Mouse (Mus musculus): ENCODE data around the gene Rims4. TPM values are rescaled to one million over a fixed set of nuclear protein-coding genes. Genes with fewer than 3 reads are reported as not detected.

The Rims4 gene
- total and polyA plus RNA-seq, 3 experiments, result 0.05 TPM; not detected in 2

GRCm38 (mm10) chr2:163904323-163904722 lies 14.2 kb downstream of the Rims4 start:
- Histone ChIP-seq H3K36me3 (replicated peaks) (no peaks in the 10 kb centered on the region), H3K9me3 (replicated peaks) (no peaks in the 10 kb centered on the region), H3K4me1 (ENCODE audit: insufficient read depth, low read depth, low read length) (no peaks in the 10 kb centered on the region), H3K27me3 (ENCODE audit: insufficient read depth, low read length) (no peaks in the 10 kb centered on the region), H3K4me3 (ENCODE audit: low read depth, low read length) (no peak overlapping the region)
- DNase-seq (ENCODE audit: low spot score) (no peak), ATAC-seq (ENCODE audit: extremely low read depth, insufficient number of reproducible peaks, low FRiP score, poor library complexity, severe bottlenecking) (no peak)
- TF ChIP-seq GATA2 (IDR thresholded peaks at IDR 0.05; ENCODE audit: borderline replicate concordance, low read depth, low read length) (no peak), TAL1 (conservative IDR thresholded peaks at IDR 0.05; ENCODE audit: low read depth, low read length) (no peak), GATA1 (IDR thresholded peaks at IDR 0.05; ENCODE audit: borderline replicate concordance, low read length) (no peak), POLR2AphosphoS5 (IDR thresholded peaks at IDR 0.05; ENCODE audit: insufficient replicate concordance, low read depth, low read length) (no peak), CTCF (IDR thresholded peaks at IDR 0.05; ENCODE audit: low read depth, low read length) (no peak)

DNA sequence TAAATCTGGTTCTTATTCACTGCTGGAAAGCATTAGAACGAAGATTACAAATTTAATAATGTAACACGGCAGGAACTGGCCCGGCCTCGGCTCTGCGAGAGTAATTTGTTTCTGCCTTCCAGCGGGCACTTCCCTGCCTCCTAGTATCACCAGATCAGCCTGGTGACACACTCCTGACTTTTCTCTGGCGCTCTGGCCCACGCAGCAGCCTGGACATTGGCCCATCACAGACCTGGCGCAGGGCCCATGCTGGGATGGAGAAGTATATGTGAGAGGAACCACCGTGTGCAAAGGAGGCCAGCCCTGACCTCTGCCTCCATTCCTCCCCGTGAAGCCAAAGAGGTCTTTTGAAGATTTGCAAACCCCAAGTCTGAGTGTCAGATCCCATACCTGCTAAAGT lies 15.0 kb downstream of the Rims4 start:
- ATAC-seq (ENCODE audit: extremely low read depth, insufficient number of reproducible peaks, low FRiP score, poor library complexity, severe bottlenecking), result no peak
- no peaks in the 10 kb centered on the region for H3K9me3 ChIP-seq (replicated peaks)
- H3K27me3 ChIP-seq (ENCODE audit: insufficient read depth, low read length), result no peaks in the 10 kb centered on the region
- DNase-seq (ENCODE audit: low spot score), result no peak
- no peak overlapping the region for H3K4me3 ChIP-seq (ENCODE audit: low read depth, low read length)
- TF ChIP-seq GATA2 (IDR thresholded peaks at IDR 0.05; ENCODE audit: borderline replicate concordance, low read depth, low read length), result no peak
- no peak for TF ChIP-seq TAL1 (conservative IDR thresholded peaks at IDR 0.05; ENCODE audit: low read depth, low read length)
- TF ChIP-seq GATA1 (IDR thresholded peaks at IDR 0.05; ENCODE audit: borderline replicate concordance, low read length), result no peak
- TF ChIP-seq CTCF (IDR thresholded peaks at IDR 0.05; ENCODE audit: low read depth, low read length), result no peak
- TF ChIP-seq POLR2AphosphoS5 (IDR thresholded peaks at IDR 0.05; ENCODE audit: insufficient replicate concordance, low read depth, low read length), result no peak
- H3K36me3 ChIP-seq (replicated peaks), result no peaks in the 10 kb centered on the region
- no peaks in the 10 kb centered on the region for H3K4me1 ChIP-seq (ENCODE audit: insufficient read depth, low read depth, low read length)

- Histone ChIP-seq H3K27me3 (ENCODE audit: insufficient read depth, low read length) (no peaks in the 10 kb centered on the region), H3K4me3 (ENCODE audit: low read depth, low read length) (no peak overlapping the region), H3K9me3 (replicated peaks) (no peaks in the 10 kb centered on the region), H3K36me3 (replicated peaks) (no peaks in the 10 kb centered on the region), H3K4me1 (ENCODE audit: insufficient read depth, low read depth, low read length) (no peaks in the 10 kb centered on the region)
- TF ChIP-seq GATA2 (IDR thresholded peaks at IDR 0.05; ENCODE audit: borderline replicate concordance, low read depth, low read length), result no peak
- DNase-seq (ENCODE audit: low spot score) (no peak), ATAC-seq (ENCODE audit: extremely low read depth, insufficient number of reproducible peaks, low FRiP score, poor library complexity, severe bottlenecking) (no peak)
These were observed 16.0 kb downstream of the Rims4 start for GRCm38 (mm10) chr2:163902448-163902847.

- Histone ChIP-seq H3K9me3 (replicated peaks) (no peaks in the 10 kb centered on the region), H3K4me1 (ENCODE audit: insufficient read depth, low read depth, low read length) (no peaks in the 10 kb centered on the region), H3K36me3 (replicated peaks) (no peaks in the 10 kb centered on the region), H3K27me3 (ENCODE audit: insufficient read depth, low read length) (no peaks in the 10 kb centered on the region), H3K4me3 (ENCODE audit: low read depth, low read length) (no peak overlapping the region)
- no peak for ATAC-seq (ENCODE audit: extremely low read depth, insufficient number of reproducible peaks, low FRiP score, poor library complexity, severe bottlenecking)
- DNase-seq (ENCODE audit: low spot score), result no peak
- TF ChIP-seq GATA1 (IDR thresholded peaks at IDR 0.05; ENCODE audit: borderline replicate concordance, low read length) (no peak), CTCF (IDR thresholded peaks at IDR 0.05; ENCODE audit: low read depth, low read length) (no peak), POLR2AphosphoS5 (IDR thresholded peaks at IDR 0.05; ENCODE audit: insufficient replicate concordance, low read depth, low read length) (no peak), TAL1 (conservative IDR thresholded peaks at IDR 0.05; ENCODE audit: low read depth, low read length) (no peak), GATA2 (IDR thresholded peaks at IDR 0.05; ENCODE audit: borderline replicate concordance, low read depth, low read length) (no peak)
These were observed 17.4 kb downstream of the Rims4 start for GRCm38 (mm10) chr2:163901043-163901442.

DNA sequence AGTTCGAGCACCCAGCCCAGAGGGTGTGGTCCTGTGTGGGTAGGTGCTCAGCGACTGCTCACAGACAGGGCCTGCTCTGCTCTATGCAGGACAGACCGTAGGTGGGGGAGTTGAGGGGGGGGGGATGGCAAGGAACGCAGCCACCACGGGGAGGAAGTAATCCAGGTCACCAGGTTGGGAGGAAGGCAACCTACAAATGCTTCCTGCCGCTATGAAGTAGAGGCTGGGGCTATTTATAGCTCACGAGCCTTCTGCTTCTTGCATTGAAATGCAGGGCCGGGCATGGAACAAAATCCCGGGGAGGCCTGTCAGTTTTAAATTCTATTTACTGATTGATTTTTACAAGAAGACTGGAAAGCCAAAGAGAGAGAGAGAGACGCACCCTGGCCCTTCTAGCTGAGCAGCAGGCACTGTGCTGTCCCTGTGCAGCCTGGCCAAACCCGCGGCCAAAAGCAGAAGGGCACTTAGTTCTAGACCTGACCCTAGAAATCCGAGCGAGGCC lies 18.5 kb downstream of the Rims4 start:
- Histone ChIP-seq H3K4me3 (ENCODE audit: low read depth, low read length) (no peak overlapping the region), H3K27me3 (ENCODE audit: insufficient read depth, low read length) (no peaks in the 10 kb centered on the region; the same call in 1 of the 2 replicates), H3K4me1 (ENCODE audit: insufficient read depth, low read depth, low read length) (no peaks in the 10 kb centered on the region), H3K36me3 (replicated peaks) (no peaks in the 10 kb centered on the region), H3K9me3 (replicated peaks) (no peaks in the 10 kb centered on the region)
- no peak for TF ChIP-seq POLR2AphosphoS5 (IDR thresholded peaks at IDR 0.05; ENCODE audit: insufficient replicate concordance, low read depth, low read length)
- no peak for TF ChIP-seq GATA1 (IDR thresholded peaks at IDR 0.05; ENCODE audit: borderline replicate concordance, low read length)
- DNase-seq (ENCODE audit: low spot score) (no peak), ATAC-seq (ENCODE audit: extremely low read depth, insufficient number of reproducible peaks, low FRiP score, poor library complexity, severe bottlenecking) (no peak)

DNA sequence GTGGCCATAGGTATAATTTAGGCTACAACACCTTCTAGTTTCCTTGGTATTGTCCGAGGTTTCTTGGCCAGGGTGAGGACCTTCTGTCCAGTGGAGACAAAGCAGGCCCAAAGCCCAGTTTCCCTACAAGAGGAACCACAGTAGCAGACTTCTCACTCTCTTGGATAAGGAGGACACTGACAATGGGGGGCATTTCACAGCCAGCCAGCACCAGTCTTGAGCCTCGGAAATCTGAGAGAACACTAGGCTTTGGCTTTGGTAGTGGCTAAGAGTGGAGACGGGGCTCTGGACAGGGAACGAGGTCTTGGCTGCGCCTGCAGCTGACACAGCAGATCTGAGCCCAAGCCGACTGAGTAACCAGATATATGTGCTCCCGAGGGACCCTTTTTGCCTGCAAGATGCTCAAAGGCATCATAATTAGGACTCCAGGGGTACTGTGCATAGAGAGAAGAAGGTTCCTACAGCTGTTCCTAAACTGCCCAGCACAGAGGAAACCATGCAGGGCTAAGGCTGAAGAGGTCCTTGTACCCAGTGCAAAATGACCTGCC lies 20.4 kb downstream of the Rims4 start:
- no peaks in the 10 kb centered on the region for H3K36me3 ChIP-seq (replicated peaks)
- H3K27me3 ChIP-seq (ENCODE audit: insufficient read depth, low read length), result no peaks in the 10 kb centered on the region; the same call in 1 of the 2 replicates
- no peaks in the 10 kb centered on the region for H3K9me3 ChIP-seq (replicated peaks)
- TF ChIP-seq GATA1 (IDR thresholded peaks at IDR 0.05; ENCODE audit: borderline replicate concordance, low read length), result no peak
- no peak for TF ChIP-seq TAL1 (conservative IDR thresholded peaks at IDR 0.05; ENCODE audit: low read depth, low read length)
- TF ChIP-seq GATA2 (IDR thresholded peaks at IDR 0.05; ENCODE audit: borderline replicate concordance, low read depth, low read length), result no peak
- no peak for TF ChIP-seq CTCF (IDR thresholded peaks at IDR 0.05; ENCODE audit: low read depth, low read length)
- TF ChIP-seq POLR2AphosphoS5 (IDR thresholded peaks at IDR 0.05; ENCODE audit: insufficient replicate concordance, low read depth, low read length), result no peak
- no peak for ATAC-seq (ENCODE audit: extremely low read depth, insufficient number of reproducible peaks, low FRiP score, poor library complexity, severe bottlenecking)
- H3K4me1 ChIP-seq (ENCODE audit: insufficient read depth, low read depth, low read length), result no peaks in the 10 kb centered on the region
- H3K4me3 ChIP-seq (ENCODE audit: low read depth, low read length), result no peak overlapping the region
- DNase-seq (ENCODE audit: low spot score), result no peak

DNA sequence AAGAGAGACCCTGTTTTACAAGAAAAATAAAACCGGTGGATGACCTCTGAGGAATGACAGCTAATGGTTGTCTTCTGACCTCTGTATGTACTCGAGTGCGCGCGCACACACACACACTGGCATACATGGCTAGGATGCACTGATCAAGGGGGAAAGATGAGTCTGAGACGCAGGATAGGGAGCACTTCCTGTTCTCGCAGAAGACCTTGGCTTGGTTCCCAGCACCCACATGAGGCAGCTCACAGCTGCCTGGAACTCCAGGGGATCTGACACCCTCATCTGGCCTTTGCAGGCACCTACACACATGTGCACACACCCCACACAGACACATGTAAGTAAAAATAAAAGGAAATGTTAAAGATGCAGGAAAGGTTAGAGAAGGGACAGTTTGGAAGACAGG lies 21.5 kb downstream of the Rims4 start:
- ATAC-seq (ENCODE audit: extremely low read depth, insufficient number of reproducible peaks, low FRiP score, poor library complexity, severe bottlenecking), result no peak
- Histone ChIP-seq H3K4me3 (ENCODE audit: low read depth, low read length) (no peak overlapping the region), H3K4me1 (ENCODE audit: insufficient read depth, low read depth, low read length) (no peaks in the 10 kb centered on the region), H3K27me3 (ENCODE audit: insufficient read depth, low read length) (no peaks in the 10 kb centered on the region; the same call in 1 of the 2 replicates), H3K36me3 (replicated peaks) (no peaks in the 10 kb centered on the region), H3K9me3 (replicated peaks) (no peaks in the 10 kb centered on the region)
- DNase-seq (ENCODE audit: low spot score), result no peak
- TF ChIP-seq CTCF (IDR thresholded peaks at IDR 0.05; ENCODE audit: low read depth, low read length) (no peak), GATA1 (IDR thresholded peaks at IDR 0.05; ENCODE audit: borderline replicate concordance, low read length) (no peak), POLR2AphosphoS5 (IDR thresholded peaks at IDR 0.05; ENCODE audit: insufficient replicate concordance, low read depth, low read length) (no peak), TAL1 (conservative IDR thresholded peaks at IDR 0.05; ENCODE audit: low read depth, low read length) (no peak), GATA2 (IDR thresholded peaks at IDR 0.05; ENCODE audit: borderline replicate concordance, low read depth, low read length) (no peak)

All from G1E (cell line).